Mouse (Mus musculus): Measurements from ENCODE around the gene Nuak1. TPM values are rescaled to one million over a fixed set of nuclear protein-coding genes. Genes with fewer than 3 reads are reported as not detected.

The Nuak1 gene
- polyA plus RNA-seq, 1 experiment from 2014 or later: 4.9 TPM

DNA sequence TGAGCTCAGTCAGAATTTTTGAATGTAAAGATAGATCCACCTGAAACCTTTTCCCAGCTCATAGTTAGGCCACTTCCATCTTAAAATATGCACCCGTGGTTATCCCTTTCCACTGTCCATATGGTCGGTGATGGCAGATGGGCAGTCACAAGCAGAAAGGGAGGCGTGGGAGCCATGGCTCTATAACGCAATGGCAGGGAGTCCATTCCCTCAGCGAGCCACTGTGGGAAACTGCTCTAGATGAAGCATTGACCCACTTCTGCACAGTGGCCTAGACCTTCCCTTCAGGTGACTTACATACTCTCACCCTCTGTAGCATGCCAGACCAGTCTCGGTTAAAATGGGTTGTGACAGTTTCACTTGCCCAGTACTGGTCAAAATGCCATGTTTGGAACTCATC, 19.8 kb downstream of the Nuak1 start:
- no peak overlapping the region for H3K4me2 ChIP-seq (ENCODE audit: low read depth, low read length)
- no peaks in the 10 kb centered on the region for H3K27me3 ChIP-seq (ENCODE audit: control insufficient read depth, insufficient read depth, low read length)
- 90% methylated on average over 6 of the region's 6 CpGs for WGBS
- H3K9me3 ChIP-seq (ENCODE audit: control insufficient read depth, low read length): no peaks in the 10 kb centered on the region
- H3K4me1 ChIP-seq (ENCODE audit: control insufficient read depth, insufficient read depth, low read length): no peaks in the 10 kb centered on the region
- H3K9ac ChIP-seq (replicated peaks; ENCODE audit: low read depth, low read length): no peak overlapping the region
- ATAC-seq (ENCODE audit: low read depth): no peak
- no peak overlapping the region for H3K27ac ChIP-seq (ENCODE audit: low read depth, low read length)
- H3K4me3 ChIP-seq (ENCODE audit: low read depth, low read length): no peak overlapping the region
- no peaks in the 10 kb centered on the region for H3K36me3 ChIP-seq (ENCODE audit: control insufficient read depth, insufficient read depth, low read length)

DNA sequence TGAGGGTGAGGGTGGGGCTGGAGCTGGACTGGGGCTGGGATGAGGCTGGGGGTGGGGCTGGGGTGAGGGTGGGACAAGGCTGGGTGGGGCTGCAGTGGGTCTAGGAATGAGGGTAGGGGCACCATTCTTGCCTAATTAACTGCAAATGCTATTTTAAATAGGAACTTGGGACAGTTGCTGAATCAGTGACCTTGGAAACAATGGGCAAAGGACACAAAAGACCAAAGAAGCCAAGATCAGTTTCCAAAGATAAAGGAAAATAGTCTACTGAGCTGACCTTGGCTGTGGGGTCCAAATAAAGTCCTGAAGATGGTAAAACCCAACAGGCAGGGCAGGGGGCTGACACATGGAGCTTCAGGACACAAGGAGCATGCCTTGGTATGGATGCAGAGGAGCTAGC, 22.0 kb downstream of the Nuak1 start:
- ATAC-seq (ENCODE audit: low read depth): no peak
- no peak overlapping the region for H3K4me3 ChIP-seq (ENCODE audit: low read depth, low read length)
- no peaks in the 10 kb centered on the region for H3K27me3 ChIP-seq (ENCODE audit: control insufficient read depth, insufficient read depth, low read length)
- H3K9ac ChIP-seq (replicated peaks; ENCODE audit: low read depth, low read length): no peak overlapping the region
- no peak overlapping the region for H3K4me2 ChIP-seq (ENCODE audit: low read depth, low read length)
- no peaks in the 10 kb centered on the region for H3K36me3 ChIP-seq (ENCODE audit: control insufficient read depth, insufficient read depth, low read length)
- H3K27ac ChIP-seq (ENCODE audit: low read depth, low read length): no peak overlapping the region
- no peaks in the 10 kb centered on the region for H3K9me3 ChIP-seq (ENCODE audit: control insufficient read depth, low read length)
- H3K4me1 ChIP-seq (ENCODE audit: control insufficient read depth, insufficient read depth, low read length): no peaks in the 10 kb centered on the region

DNA sequence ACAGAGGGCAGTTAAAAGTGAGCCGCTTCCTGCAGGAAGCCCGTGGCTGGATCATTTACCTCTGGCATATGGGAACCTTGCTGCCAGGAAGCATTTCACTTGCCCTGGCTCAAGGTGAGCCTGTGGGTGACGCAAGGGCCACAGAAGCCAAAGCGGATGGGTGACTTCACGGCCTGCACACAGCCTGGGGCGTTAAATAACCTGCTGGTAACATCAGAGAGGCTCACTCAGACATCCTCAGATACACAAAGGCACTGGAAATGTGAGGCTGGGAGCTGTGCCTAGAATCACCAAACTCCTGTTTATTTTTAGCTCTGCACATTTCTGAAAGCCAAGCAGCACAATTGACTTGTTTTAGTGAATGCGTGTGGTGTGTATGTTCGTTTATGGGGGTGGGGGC, 23.6 kb downstream of the Nuak1 start:
- H3K27ac ChIP-seq (ENCODE audit: low read depth, low read length): no peak overlapping the region
- no peaks in the 10 kb centered on the region for H3K9me3 ChIP-seq (ENCODE audit: control insufficient read depth, low read length)
- H3K27me3 ChIP-seq (ENCODE audit: control insufficient read depth, insufficient read depth, low read length): no peaks in the 10 kb centered on the region
- no peaks in the 10 kb centered on the region for H3K36me3 ChIP-seq (ENCODE audit: control insufficient read depth, insufficient read depth, low read length)
- WGBS: 88% methylated on average over 8 of the region's 8 CpGs
- ATAC-seq (ENCODE audit: low read depth): no peak
- H3K9ac ChIP-seq (replicated peaks; ENCODE audit: low read depth, low read length): no peak overlapping the region
- no peak overlapping the region for H3K4me3 ChIP-seq (ENCODE audit: low read depth, low read length)
- no peaks in the 10 kb centered on the region for H3K4me1 ChIP-seq (ENCODE audit: control insufficient read depth, insufficient read depth, low read length)
- H3K4me2 ChIP-seq (ENCODE audit: low read depth, low read length): no peak overlapping the region

DNA sequence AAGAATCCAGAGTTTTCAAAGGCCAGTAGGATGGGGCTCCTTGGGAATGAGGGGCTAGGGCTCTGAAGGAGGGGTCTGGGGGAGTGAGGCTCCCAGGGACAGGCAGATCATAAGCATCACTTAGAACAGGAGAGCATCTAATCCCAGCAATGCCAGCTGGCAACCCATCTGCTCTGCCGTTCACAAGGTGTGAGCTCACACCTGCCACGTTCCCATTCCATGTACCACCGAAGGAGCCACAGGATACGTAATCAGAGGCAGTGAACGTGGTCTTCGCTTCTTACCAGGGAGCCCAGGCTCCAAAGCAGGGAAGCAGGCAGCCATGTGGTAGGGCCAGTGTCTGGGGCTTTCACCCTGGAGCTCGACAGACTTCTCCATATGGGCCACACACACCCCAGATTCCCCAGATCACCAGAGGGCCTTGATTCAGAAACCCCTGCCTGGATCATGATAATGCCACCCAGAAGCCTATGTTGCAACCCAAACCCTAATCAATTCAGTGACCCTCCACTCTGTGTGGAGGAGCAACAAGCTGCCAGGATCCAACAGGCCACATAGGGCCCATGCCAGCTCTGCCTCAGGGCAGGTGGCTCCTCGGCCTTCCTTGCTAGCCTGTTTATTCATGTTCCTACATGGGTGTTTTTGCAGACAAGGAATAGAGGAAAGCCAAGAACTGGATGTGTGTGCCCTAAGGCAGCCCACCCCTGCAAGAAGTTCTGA, 25.3 kb downstream of the Nuak1 start:
- H3K9ac ChIP-seq (replicated peaks; ENCODE audit: low read depth, low read length): no peak overlapping the region
- peaks cover 2% of the 10 kb centered on the region; the same call in 1 of the 2 replicates for H3K4me1 ChIP-seq (ENCODE audit: control insufficient read depth, insufficient read depth, low read length)
- WGBS: 89% methylated on average over 8 of the region's 8 CpGs
- ATAC-seq (ENCODE audit: low read depth): no peak
- H3K36me3 ChIP-seq (ENCODE audit: control insufficient read depth, insufficient read depth, low read length): no peaks in the 10 kb centered on the region
- no peaks in the 10 kb centered on the region for H3K27me3 ChIP-seq (ENCODE audit: control insufficient read depth, insufficient read depth, low read length)
- H3K4me3 ChIP-seq (ENCODE audit: low read depth, low read length): no peak overlapping the region
- H3K9me3 ChIP-seq (ENCODE audit: control insufficient read depth, low read length): no peaks in the 10 kb centered on the region
- H3K27ac ChIP-seq (ENCODE audit: low read depth, low read length): no peak overlapping the region
- H3K4me2 ChIP-seq (ENCODE audit: low read depth, low read length): no peak overlapping the region

DNA sequence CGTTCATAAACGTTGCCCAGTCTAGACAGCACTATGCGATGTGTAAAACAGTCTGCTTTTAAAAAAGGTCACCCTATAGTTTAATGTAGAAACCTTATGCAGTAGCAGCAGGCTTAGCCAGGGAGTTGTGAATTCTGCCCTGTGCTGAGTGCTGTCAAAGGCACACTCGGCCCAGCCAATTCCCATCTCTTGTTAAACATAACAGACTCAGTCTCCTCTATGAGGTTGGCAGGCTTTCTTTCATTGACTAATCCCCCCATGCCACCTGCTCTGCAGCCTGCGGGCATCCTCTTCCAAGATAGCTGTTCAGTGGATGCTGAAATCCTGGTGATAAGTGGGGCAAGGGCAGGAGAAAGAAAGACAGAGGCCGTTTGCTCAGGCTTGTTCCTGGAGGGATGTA, 27.1 kb downstream of the Nuak1 start:
- Histone ChIP-seq H3K4me2 (ENCODE audit: low read depth, low read length) (no peak overlapping the region), H3K36me3 (ENCODE audit: control insufficient read depth, insufficient read depth, low read length) (no peaks in the 10 kb centered on the region), H3K4me1 (ENCODE audit: control insufficient read depth, insufficient read depth, low read length) (peaks cover 4% of the 10 kb centered on the region; the same call in 1 of the 2 replicates), H3K9ac (replicated peaks; ENCODE audit: low read depth, low read length) (no peak overlapping the region), H3K9me3 (ENCODE audit: control insufficient read depth, low read length) (no peaks in the 10 kb centered on the region), H3K27me3 (ENCODE audit: control insufficient read depth, insufficient read depth, low read length) (no peaks in the 10 kb centered on the region), H3K27ac (ENCODE audit: low read depth, low read length) (no peak overlapping the region), H3K4me3 (ENCODE audit: low read depth, low read length) (no peak overlapping the region)
- 75% methylated on average over 6 of the region's 6 CpGs for WGBS
- ATAC-seq (ENCODE audit: low read depth): no peak

DNA sequence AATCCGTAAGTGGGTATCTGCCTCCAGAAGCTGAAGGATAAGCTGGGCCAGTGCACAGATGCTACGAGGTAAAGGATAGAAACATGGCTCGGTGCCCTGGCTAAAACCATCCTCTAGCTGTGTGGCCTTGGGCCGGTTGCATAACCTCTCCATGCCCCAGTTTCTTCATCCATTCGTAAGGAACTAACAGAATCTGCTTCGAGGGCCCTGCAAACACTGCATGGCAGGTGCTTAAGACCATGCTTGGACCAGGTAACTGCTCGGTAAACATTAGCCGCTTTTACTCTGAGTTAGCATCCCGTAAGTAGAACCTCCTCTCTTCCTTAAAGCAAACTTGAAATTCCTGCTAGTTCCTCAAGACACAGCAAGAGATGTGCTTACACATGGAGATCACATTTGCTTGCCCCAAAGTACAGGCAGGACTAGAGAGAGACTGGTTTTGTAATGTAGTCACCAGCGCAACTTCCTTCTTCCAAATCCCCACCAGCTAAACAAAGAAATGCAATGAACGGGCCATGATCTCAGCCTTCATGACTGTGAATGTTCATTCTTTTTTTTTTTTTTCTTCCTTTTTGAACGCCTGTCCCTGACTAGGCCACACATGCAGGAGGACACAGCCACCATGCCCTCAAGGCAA, 28.0 kb downstream of the Nuak1 start:
- no peak overlapping the region for H3K4me3 ChIP-seq (ENCODE audit: low read depth, low read length)
- H3K9ac ChIP-seq (replicated peaks; ENCODE audit: low read depth, low read length): no peak overlapping the region
- H3K9me3 ChIP-seq (ENCODE audit: control insufficient read depth, low read length): no peaks in the 10 kb centered on the region
- H3K27ac ChIP-seq (ENCODE audit: low read depth, low read length): no peak overlapping the region
- no peaks in the 10 kb centered on the region for H3K27me3 ChIP-seq (ENCODE audit: control insufficient read depth, insufficient read depth, low read length)
- WGBS: 86% methylated on average over 12 of the region's 12 CpGs
- peaks cover 4% of the 10 kb centered on the region; the same call in 1 of the 2 replicates for H3K4me1 ChIP-seq (ENCODE audit: control insufficient read depth, insufficient read depth, low read length)
- no peaks in the 10 kb centered on the region for H3K36me3 ChIP-seq (ENCODE audit: control insufficient read depth, insufficient read depth, low read length)
- H3K4me2 ChIP-seq (ENCODE audit: low read depth, low read length): no peak overlapping the region
- no peak for ATAC-seq (ENCODE audit: low read depth)

DNA sequence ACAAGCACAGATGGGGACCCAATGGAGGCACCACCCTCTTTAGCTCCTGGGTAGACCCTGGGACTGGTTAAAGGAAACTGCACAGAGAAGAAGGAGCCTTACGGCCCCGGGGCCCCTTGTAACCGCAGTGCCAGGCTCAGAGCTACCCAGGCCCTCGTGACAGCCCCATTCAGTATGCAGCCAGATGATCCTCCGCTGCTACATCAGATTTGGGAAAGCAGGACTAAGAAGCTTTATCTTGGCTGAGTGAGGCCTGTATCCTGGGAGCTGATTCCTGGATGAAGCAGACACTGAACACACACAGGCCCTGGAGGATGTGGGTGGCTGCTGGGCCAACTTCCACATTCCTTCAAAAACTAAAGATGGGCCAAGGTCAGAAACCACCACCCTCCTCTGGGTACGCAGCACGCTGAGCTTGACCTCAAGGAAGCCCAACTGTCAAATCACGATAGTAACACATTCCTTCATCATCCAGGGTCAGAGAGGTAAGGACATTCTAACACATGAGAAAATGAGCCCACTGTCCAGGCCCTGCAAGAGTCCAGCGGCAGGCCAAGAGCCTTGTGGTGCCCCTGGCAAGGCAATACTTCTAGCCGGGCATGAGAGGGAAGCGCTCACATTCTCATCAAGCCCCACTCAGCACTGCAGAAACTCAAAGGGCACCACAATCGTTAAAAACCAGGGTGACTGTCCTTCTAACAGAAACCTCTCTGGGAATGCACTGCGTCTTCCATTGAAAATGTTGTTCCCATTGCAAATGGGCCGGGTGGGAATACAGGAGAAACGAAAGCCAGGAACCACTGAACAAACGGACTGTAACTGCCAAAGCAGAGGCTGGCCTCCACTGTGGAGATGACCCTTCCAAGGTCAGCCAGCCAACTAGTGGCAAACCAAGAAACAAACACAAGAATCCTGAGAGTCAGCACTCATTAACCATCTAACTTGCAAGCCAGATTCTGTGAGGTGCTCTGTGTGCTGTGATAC, 29.0 kb downstream of the Nuak1 start:
- Histone ChIP-seq H3K36me3 (ENCODE audit: control insufficient read depth, insufficient read depth, low read length) (no peaks in the 10 kb centered on the region), H3K4me1 (ENCODE audit: control insufficient read depth, insufficient read depth, low read length) (peaks cover 4% of the 10 kb centered on the region; the same call in 1 of the 2 replicates), H3K4me3 (ENCODE audit: low read depth, low read length) (no peak overlapping the region), H3K4me2 (ENCODE audit: low read depth, low read length) (no peak overlapping the region), H3K27me3 (ENCODE audit: control insufficient read depth, insufficient read depth, low read length) (no peaks in the 10 kb centered on the region), H3K9ac (replicated peaks; ENCODE audit: low read depth, low read length) (no peak overlapping the region), H3K27ac (ENCODE audit: low read depth, low read length) (0 out of 2 replicates have a peak overlapping the region, but pooled peaks have one; percentile 16), H3K9me3 (ENCODE audit: control insufficient read depth, low read length) (no peaks in the 10 kb centered on the region)
- no peak for ATAC-seq (ENCODE audit: low read depth)
- WGBS: 82% methylated on average over 16 of the region's 16 CpGs

DNA sequence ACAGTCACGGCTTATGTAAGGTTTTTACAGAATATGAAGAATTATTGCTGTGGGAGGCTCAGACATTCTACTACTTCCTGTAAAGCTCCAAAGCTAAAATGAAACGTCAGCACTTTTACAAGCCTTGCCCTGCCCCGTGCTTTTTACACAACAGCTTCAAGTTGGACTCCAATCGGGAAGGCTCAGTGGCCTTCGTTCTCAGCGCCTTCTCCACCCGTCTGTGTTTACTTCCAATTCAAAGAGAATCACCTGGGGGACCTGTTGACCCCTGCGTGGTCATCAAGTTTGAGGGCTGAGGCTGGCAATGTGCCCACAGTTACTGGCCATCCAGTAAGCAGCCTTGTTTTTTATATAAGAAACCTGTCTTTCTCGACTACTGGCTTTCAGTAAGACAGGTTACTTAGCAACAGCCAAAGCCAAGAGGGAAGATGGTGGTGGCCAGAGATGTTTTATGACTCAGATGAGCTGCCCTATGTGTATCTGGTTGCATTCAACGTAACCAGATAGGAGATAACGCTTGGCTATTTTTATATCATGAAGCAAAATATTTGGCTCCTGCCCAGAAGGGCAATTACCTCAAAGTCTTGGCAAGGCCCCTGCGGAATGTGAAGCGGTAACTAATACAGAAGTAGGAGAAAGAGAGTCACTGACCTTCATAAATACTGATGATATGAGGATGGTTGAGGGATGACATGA, 31.3 kb downstream of the Nuak1 start:
- 78% methylated on average over 13 of the region's 13 CpGs for WGBS
- Histone ChIP-seq H3K27me3 (ENCODE audit: control insufficient read depth, insufficient read depth, low read length) (no peaks in the 10 kb centered on the region), H3K9me3 (ENCODE audit: control insufficient read depth, low read length) (no peaks in the 10 kb centered on the region), H3K4me1 (ENCODE audit: control insufficient read depth, insufficient read depth, low read length) (peaks cover 7% of the 10 kb centered on the region; the same call in 1 of the 2 replicates), H3K27ac (ENCODE audit: low read depth, low read length) (no peak overlapping the region), H3K9ac (replicated peaks; ENCODE audit: low read depth, low read length) (no peak overlapping the region), H3K4me2 (ENCODE audit: low read depth, low read length) (no peak overlapping the region), H3K36me3 (ENCODE audit: control insufficient read depth, insufficient read depth, low read length) (no peaks in the 10 kb centered on the region), H3K4me3 (ENCODE audit: low read depth, low read length) (no peak overlapping the region)
- ATAC-seq (ENCODE audit: low read depth): no peak
